Mouse (Mus musculus): ENCODE measurements around the gene Cnnm3.

DNA sequence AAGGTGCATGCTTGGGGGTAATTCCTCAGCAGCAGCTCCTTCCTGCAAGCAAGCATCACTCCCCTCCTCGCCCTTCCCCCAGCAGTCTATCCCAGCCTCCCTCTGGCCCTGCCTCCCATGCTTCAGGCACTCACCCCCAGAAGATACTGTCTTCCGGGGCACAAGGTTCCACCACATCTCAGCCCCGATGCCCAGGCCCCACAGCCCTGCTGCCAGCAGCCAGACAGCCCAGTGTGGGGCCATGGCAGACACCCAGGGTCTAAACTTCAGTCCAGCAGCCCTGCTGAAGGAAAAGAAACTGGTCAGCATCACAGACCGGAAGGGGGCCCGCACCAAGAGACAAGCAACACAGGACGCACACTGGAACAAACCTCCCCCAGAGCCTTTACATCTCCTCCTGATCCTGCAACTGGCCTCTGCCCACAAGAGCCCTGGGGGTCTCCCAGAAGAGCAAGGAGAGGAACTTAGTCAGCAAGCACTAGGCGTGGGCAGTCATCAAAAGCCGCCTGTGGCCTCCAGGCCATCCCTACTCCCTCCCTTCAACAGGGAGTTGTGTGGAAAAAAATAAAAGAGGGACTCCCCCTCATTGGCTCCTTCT is 44.2 kb downstream of the Cnnm3 start:
- TF ChIP-seq NRF1 (IDR thresholded peaks at IDR 0.05; ENCODE audit: insufficient read depth, low read depth, low read length, poor library complexity, severe bottlenecking) = no peak
- no peak for TF ChIP-seq POLR2A (IDR thresholded peaks at IDR 0.05; ENCODE audit: control insufficient read depth in 1 of 2, insufficient read depth in 1 of 2, low read depth in 1 of 2, low read length in 2 of 2, poor library complexity in 1 of 2)
- no peak for TF ChIP-seq RCOR1 (IDR thresholded peaks at IDR 0.05; ENCODE audit: low read depth, low read length)
- TF ChIP-seq MAFK (IDR thresholded peaks at IDR 0.05; ENCODE audit: borderline replicate concordance, low read depth, low read length) = no peak
- TF ChIP-seq KAT2A (conservative IDR thresholded peaks at IDR 0.05; ENCODE audit: low read depth, low read length) = no peak

All from MEL (cell line).